Mouse (Mus musculus) adrenal gland, postnatal 10 days (tissue): Measurements from ENCODE around the gene Il17ra. TPM values are rescaled to one million over a fixed set of nuclear protein-coding genes. Genes with fewer than 3 reads are reported as not detected.

Experiments used
- DNase-seq: peaks from one replicate; pipeline ENCODE4 v3.0.0; 2021; ENCODE audit warnings: mixed read lengths
- total RNA-seq, 2 experiments: library from RNA; stranded (reverse); gene quantifications; 2 replicates each; pipeline ENCODE4 v1.2.3; 2021

Il17ra gene
- total RNA-seq, 2 experiments from 2014 or later = 9.6 to 11.3 TPM

DNA sequence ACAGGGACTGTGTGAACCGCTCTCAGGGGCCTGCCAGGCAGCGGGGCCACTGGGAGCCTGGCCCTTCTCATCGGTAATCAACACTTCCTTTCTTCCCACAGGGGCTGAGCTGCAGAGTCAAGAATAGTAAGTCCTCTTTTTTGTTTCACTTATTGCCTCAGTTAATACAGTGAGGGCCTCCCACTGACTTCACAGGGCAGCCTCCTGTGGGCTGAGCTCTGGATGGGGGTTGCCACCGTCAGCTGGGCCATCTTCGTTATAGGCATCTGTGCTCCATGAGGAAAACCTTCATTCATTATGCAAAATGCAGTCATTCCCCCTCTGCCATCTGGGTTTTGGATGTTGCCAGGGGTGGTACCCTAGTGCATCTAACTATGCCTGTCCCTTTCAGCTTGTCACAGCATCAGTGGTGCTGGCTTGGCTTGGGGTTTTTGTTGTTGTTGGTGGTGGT, 9.0 kb downstream of the Il17ra start:
- DNase-seq = no peak

DNA sequence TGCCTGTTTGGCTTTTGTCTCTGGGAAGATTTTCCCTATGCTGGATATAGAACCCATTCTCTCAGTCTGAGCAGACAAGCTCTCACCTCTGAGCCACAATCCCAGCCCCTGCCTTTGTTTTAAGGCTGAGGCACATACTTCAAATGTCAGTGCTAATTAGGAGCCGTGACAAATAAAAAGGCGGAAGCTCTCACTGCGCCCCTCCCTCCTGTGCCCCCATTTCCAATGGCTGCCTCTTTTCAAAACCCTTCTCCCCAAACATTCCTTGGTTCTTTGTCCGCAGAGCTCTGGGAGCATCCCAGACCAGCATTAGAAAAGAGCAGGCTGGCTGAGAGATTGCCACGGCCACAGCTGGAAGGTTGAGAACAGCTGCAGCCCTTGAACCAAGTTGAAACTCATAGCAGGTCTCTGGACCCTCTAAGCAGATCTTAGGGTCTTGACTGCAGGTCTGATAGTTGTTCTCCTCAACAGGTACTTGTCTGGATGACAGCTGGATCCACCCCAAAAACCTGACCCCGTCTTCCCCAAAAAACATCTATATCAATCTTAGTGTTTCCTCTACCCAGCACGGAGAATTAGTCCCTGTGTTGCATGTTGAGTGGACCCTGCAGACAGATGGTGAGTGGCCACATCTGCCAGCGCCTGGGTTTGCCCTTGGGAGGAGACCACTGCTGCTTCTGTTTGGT, 9.6 kb downstream of the Il17ra start:
- no peak for DNase-seq

DNA sequence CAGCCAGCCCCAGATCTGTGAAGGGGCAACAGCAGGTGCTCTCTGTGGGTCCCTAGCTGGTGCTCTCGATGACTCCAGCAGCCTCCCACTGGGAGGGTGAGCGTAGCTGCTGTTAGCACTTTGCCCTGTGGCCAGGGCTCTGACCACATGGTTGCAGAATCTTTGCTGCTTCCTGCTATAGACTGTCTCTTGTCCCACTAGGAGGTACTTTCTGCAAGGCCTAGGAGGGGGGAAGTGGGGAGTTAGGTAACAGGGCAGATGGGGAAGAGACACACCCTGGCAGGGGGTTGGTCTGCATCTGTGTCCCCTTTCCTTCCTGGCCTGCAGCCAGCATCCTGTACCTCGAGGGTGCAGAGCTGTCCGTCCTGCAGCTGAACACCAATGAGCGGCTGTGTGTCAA, 10.4 kb downstream of the Il17ra start:
- no peak for DNase-seq

DNA sequence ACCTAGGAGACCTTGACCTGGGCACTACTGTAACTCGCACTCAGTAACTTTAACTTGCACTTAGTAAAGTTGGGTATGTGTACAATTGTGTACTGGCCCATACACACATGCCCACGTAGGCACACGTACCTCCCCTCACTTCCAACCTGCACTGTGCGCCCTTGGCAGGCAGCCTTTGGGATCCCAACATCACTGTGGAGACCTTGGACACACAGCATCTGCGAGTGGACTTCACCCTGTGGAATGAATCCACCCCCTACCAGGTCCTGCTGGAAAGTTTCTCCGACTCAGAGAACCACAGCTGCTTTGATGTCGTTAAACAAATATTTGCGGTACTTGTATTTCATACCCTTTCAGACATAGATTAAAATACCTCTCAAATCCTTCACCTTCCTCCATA, 12.2 kb downstream of the Il17ra start:
- DNase-seq = no peak

DNA sequence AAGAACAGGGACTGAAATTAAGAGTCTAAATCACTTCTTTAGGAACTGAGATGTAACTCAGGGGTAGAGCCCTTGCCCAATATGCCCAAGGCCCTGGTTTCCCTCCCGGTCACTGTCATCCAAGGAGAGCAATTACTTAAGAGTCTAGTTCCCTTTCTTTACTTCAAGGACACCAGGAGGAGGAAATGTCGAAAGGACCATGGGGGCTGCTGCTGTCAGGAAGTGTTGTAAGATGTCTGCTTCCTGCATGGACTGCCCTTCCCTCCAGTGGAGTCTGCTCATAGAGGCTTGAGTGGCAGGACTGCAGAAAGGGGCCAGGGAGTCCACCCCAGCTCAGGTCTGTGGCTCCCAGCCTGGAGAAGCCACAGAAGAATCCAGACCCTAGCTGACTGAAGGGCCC, 16.3 kb downstream of the Il17ra start:
- DNase-seq = no peak

DNA sequence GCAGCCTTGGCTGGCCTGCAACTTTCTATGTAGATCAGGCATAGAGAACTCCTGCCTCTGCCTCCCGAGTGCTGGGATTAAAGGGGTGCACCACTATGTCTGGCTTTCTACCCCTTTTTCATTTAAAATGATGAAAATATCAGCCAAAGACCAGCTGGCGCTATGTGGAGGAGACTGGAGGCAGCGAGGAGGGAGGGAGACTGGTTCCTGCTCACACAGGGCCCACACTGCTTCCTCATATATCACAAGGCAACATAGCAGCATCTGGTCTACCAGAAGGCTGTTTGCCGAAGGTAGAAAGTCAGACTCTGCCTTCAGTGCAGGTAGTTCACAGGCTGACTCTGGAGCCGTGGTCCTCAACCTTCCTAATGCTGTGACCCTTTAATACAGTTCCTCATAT, 17.3 kb downstream of the Il17ra start:
- DNase-seq = no peak

DNA sequence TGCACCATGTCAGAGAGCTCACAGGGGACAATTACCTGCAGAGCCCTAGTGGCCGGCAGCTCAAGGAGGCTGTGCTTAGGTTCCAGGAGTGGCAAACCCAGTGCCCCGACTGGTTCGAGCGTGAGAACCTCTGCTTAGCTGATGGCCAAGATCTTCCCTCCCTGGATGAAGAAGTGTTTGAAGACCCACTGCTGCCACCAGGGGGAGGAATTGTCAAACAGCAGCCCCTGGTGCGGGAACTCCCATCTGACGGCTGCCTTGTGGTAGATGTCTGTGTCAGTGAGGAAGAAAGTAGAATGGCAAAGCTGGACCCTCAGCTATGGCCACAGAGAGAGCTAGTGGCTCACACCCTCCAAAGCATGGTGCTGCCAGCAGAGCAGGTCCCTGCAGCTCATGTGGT, 18.5 kb downstream of the Il17ra start:
- DNase-seq = peak; percentile 34

DNA sequence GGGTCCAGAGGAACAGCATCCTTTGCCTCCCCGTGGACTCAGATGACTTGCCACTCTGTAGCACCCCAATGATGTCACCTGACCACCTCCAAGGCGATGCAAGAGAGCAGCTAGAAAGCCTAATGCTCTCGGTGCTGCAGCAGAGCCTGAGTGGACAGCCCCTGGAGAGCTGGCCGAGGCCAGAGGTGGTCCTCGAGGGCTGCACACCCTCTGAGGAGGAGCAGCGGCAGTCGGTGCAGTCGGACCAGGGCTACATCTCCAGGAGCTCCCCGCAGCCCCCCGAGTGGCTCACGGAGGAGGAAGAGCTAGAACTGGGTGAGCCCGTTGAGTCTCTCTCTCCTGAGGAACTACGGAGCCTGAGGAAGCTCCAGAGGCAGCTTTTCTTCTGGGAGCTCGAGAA, 19.0 kb downstream of the Il17ra start:
- DNase-seq = no peak

DNA sequence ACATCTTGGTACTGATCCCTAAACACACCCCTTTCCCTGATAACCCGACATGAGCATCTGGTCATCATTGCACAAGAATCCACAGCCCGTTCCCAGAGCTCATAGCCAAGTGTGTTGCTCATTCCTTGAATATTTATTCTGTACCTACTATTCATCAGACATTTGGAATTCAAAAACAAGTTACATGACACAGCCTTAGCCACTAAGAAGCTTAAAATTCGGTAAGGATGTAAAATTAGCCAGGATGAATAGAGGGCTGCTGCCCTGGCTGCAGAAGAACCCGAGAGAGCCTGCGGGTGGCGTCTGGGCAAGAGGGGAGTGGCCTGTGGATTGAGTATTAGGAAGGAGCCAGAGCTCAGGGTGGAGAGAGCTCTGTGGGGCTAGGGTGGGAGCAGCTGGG, 19.7 kb downstream of the Il17ra start:
- DNase-seq = no peak

DNA sequence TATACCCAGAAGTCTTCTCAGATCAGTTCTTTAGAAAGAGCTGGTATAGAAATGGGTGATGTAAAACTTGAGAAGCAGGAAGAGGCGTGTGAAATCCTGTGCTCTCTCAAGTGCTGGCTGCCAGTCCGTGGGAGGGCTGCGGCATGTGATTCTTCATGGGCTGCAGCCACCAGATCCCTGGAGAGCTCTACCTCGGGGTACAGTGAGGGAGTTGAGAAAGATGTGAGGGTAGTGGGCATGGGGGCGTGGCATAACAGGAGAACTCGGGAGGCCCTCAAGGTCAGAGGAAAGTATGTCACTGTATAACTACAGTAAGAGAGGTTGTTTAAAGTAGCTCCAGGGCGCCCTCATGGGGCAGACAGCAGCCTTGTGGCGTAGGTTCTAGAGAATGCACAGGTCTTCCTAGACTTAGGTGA, 20.2 kb downstream of the Il17ra start:
- peak; percentile 67 for DNase-seq

DNA sequence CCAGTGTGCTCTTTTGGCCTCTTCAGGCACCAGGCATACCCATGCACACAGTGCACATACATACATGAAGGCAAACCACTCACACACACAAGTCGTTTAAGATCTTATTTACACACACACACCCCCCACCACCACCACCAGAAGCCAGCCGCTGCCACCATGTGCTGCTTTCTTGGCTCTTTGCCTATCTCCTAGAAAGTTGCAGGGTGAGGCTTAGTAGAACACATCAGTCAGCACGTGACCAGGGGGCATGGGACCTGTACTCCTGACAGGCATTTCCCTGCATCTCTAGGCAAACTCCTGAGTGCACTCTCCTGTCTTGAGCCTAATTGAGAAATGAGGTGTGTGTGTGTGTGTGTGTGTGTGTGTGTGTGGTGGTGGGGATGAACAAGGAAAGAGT, 22.0 kb downstream of the Il17ra start:
- no peak for DNase-seq

DNA sequence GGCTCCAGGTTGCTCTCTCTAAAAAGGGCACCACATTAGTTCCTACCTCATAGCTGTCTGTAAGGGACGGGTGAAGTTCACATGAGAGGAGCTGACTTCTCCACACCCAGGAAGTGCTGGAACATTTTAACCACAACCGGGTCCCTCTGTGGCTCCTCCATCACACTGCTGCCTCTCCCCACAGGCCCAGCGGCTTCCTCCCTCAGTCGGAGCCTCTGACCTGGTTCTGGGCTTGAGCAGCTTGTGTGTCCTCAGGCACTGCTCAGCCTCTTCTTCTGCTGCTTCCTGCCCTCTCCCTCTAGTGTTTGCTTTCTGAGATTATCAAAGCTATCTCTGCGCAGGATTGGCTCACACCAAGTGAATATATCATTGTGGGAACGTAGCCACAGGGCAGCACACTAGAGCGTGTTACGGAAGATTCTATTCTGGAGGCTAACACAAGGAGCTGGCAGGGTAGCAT, 23.0 kb downstream of the Il17ra start:
- no peak for DNase-seq

DNA sequence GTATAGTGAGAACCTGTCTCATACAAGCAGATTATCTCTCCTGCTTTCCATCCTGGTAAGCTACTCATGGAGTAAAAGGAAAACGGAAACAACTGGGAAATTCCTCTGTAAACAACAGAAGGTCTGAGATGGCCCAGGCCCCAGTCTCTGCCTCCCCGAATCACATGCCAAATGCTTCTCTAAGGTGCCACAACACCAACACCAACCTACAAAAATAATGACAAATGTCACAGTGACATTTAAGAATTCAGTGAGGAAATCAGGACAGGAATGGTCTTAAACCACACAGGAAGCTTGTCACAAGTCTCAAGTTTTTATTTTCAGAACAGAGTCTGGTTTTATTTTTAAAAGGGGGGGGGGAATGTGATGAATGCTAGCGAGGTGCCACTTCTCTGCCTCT, 25.6 kb downstream of the Il17ra start:
- DNase-seq = no peak

DNA sequence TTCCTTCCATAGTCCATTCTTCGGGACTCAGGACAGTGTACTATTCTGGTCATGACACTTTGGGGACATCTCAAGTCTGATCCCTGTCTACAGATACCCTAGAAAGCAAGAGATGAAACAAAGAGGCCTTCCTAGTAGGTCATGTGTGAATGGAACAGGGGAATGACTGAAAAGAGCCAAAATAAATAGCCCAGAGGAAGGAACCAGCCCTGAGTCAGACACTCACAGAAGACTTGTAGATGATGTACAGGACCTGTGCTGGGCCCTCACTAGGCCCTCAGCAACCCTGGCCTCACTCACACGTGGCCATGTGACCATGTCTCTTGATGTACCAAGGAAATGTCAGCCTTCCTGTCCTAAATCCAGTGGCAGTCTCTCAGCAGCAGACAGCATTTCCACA, 26.4 kb downstream of the Il17ra start:
- DNase-seq = no peak

DNA sequence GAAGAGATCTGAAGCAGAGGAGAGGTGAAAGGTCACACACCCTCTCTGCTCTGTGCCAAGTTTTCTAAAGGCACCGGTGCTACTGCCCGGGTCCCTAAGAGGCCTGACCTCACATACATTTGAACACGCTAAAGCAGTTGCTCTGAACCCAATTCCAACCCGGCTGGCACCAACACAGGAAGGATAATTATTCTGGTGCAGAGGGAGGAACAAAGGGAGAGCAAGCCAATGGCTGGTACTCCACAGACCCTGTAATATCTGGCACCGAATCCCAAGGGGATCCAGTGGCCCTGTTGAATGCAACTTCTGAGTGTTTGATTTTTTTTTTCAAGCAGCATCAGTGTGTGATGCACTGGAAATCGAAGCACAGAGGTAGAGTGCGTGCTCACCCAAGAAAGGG, 28.0 kb downstream of the Il17ra start:
- DNase-seq = no peak

DNA sequence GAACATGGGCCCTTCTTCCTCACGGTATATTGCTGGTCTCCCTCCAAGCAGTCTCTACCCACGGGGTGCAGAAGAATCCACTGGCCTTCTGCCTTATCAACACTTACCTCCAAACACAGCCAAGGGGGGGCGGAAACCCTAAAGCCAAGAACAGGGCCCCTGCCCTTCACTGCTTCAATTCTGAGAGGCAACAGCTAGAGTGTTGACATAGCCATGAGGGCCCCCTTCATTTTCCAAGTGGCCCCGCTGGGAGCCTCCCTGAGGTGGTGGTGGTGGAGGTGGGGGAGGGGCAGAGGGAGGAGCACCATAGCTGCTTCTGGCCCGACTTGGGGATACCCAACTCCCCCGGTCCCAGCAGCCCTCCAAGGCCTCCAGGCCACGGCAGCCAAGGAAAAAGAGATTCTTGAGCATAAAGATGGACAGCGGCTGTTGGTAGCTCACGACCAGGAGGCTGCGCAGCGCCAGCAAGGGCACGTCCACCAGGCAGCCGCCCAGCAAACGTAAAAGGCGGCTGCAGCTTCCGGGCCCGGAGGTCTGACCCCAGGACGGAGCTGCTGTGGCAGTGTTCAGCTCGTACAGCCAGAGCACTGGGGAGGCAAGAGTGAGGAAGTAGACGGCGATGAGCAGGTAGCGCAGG, 28.9 kb downstream of the Il17ra start:
- DNase-seq = no peak

DNA sequence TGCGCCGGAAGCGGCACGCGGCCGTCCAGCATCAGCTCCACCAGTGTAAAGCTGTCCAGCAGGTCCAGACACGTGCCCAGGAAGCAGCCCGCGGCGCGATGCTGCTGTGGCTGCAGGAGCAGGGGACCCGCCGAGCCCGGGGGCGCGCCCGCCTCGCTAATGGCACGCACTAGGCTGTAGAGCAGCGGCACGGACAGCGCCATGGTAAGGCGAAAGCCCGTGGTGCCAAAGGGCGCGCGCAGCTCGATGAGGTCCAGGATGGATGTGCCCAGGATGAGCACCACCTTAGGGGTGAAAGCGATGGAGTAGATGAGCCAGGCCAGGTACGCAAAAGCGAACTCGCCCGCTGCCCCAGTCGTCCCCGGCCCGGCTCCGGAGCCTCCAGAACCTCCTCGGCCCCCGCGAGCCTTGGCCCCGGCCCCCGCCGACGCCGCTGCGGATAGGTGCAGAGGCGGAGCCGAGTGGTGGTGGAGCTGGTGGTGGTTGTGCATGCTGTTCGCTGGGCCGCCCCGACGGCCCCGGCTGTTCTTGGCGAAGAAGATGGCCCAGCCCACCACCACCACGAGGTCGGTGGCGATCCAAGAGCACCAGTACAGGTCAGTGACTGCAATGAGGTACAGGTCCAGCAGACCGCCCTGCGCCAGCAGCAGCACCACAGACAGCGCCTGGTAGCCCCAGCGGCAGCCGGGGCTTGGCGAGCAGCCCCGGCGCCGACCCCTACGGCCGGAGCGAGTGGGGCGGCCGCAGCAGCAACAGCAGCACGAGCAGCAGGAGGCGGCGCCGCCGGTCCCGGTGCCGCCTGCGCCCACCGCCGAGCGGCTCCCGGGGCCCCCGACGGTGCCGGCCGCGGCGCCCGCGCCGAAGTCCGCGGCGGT, 29.7 kb downstream of the Il17ra start:
- DNase-seq = peak; percentile 47

DNA sequence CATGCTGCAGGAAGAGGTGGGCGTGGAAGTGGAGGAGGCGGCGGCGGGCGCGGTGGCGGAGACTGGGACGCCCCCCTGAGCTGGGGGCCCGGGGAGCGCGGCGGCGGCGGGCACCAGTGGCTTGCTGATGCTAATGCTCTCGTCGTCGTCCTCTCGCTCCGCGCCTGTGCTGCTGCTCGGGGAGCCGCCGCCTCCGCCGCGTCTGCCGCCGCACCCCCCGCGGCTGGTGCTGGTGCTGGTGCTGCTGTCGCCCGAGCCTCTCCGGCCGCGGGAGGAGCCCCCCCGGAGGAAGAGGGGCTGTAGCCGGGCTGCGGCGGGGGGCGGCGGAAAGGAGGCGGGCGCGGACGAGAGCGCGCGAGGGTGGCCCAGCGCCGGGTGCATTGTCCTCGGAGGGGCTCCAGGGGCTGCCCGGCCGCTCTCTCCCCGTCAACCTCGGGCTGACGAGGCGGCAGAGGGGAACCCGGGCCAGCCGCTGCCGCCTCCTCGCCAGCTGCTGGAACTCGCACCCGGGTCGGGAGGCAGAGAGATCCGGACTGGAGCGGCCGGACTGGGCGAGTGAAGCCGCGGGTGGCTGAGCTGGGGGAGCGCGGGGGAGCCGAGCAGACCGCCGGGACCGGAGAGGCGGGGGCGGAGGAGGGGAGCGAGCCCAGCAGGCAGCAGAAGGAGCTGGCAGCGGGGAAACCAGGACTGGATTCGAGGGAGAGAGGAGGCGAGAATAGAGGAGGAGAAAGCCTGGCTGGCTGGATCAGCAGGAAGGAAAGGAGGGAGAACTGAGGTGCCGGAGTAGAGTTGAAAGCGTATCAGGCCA, 30.5 kb downstream of the Il17ra start, which contains the start of gene Tmem121b:
Gene Tmem121b (minus strand): TSS at position 434 of the 808 bp plus-strand sequence.
- peak; percentile 72 for DNase-seq

DNA sequence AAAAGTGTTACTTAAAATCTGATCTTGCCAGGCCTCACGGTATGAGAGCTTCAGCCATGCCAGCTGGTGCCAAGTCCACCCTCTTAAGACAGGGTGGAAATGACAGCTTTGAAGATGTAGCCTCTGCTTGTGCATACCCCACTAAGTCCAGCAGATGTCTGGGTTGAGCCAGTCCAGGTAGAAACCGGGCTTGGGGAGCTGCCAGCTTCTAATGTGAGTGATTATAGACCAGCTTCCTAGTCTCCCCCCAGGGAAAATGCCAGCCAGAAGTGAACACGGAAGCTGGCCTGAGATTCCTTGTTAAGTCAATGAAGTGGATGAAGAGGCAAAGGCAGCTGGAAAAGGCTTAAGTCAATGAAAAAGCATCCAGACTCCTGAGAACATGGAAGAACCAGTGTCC, 33.5 kb downstream of the Il17ra start:
- no peak for DNase-seq

DNA sequence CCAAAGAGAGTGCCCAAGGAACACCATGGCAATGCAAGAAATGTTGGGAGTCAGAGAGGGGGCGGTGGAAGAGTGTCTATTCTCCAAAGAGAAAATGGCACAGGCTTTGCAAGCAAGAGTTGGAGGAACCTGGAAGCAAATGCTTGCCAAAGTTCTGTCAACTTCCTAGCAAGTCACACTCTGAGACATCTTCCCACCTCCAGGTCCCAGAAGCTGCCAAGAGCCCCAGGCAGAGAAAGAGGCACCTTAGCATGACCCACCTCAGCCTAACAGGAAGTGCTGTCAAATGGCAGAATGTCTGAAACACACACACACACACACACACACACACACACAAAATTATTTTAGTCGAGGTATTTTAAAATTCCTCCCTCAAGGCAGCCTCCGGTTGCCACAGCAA, 41.0 kb downstream of the Il17ra start:
- DNase-seq = no peak

DNA sequence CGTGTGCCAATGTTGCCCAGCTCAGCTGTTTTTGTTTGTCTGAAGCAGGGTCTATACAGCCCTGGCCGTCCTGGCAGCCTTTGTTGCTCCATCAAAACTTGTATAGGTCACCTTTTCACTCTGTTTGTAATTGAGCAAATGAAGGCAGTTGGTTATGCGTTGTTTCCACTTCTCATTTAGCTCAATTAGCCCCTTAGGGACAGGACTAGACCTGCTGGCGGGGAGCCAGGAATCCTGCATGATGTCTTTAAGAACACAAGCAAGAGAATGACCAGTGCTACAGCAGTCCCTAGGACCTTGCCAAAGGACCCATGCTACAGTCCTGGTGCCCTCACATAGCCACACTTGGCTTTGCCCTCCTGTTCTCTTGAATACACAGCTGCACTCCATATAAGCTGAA, 42.5 kb downstream of the Il17ra start:
- DNase-seq = peak; percentile 26

DNA sequence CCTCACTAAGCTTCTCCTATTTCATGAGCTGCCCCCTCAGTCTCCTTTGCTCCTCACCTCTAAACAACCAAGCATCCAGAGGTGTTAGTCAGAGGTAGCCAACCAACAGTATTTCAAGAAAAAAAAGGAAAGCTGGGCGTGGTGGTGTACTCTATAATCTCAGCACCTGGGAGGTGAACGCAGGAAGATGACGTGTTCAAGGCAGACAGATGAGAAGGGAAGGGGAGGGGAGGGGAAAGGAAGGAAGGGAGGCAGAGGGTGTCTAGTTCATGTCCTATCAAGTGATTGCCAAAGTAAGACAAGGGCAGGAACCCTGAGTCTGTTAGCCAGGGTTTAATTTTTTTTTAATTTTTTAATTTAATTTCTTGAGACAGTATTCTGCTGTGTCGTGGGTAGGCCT, 45.6 kb downstream of the Il17ra start:
- DNase-seq = no peak
